Mouse (Mus musculus) MEL (cell line): Measurements from ENCODE around the gene Scgb3a1. TPM values are rescaled to one million over a fixed set of nuclear protein-coding genes. Genes with fewer than 3 reads are reported as not detected.

ENCODE experiments used
- DNase-seq: peaks from one replicate; pipeline ENCODE4 v3.0.0; 2011; ENCODE audit warnings: low read depth, low spot score
- H3K27ac ChIP-seq: 2 replicates; pipeline ENCODE4 v1.5.1; 2012; ENCODE audit warnings: low read depth, mild to moderate bottlenecking, control low read depth, low read length, moderate library complexity; ENCODE audit not compliant: control insufficient read depth
- H3K27me3 ChIP-seq, 2 experiments: fragments of 150-350 bp in 1 of 2; sonication (generic) in 1 of 2; 2 replicates each; pipeline ENCODE4 v1.6.1; 2012; ENCODE audit warnings: low read length in 2 of 2, mild to moderate bottlenecking in 2 of 2, improper control_type of control experiment in 1 of 2, moderate library complexity in 1 of 2; ENCODE audit not compliant: insufficient read depth in 2 of 2, control insufficient read depth in 1 of 2
- H3K36me3 ChIP-seq, 2 experiments: 2 replicates each; pipeline ENCODE4 v1.6.1; 2012 to 2014; ENCODE audit warnings: low read length in 2 of 2, improper control_type of control experiment in 1 of 2, inconsistent platforms in 1 of 2, mild to moderate bottlenecking in 1 of 2; ENCODE audit not compliant: insufficient read depth in 2 of 2, control insufficient read depth in 1 of 2
- H3K4me1 ChIP-seq, 2 experiments: fragments of 150-350 bp in 1 of 2; sonication (generic) in 1 of 2; 2 replicates each; pipeline ENCODE4 v1.6.1; 2012; ENCODE audit warnings: low read length in 2 of 2, improper control_type of control experiment in 1 of 2, mild to moderate bottlenecking in 1 of 2; ENCODE audit not compliant: insufficient read depth in 2 of 2, control insufficient read depth in 1 of 2
- H3K4me3 ChIP-seq, 2 experiments: fragments of 150-350 bp in 1 of 2; sonication (generic) in 1 of 2; 2 replicates each; pipeline ENCODE4 v1.5.1; 2012; ENCODE audit warnings: low read depth in 2 of 2, low read length in 2 of 2, mild to moderate bottlenecking in 2 of 2, moderate library complexity in 2 of 2, control low read depth in 1 of 2, improper control_type of control experiment in 1 of 2; ENCODE audit not compliant: control insufficient read depth in 1 of 2, insufficient read depth in 1 of 2
- H3K79me2 ChIP-seq: 2 replicates; pipeline ENCODE4 v1.6.1; 2012; ENCODE audit warnings: mild to moderate bottlenecking, low read length, moderate library complexity; ENCODE audit not compliant: control insufficient read depth, poor library complexity, insufficient read depth
- H3K9ac ChIP-seq: 2 replicates; pipeline ENCODE4 v1.6.1; 2012; ENCODE audit warnings: low read depth, mild to moderate bottlenecking, control low read depth, low read length, moderate library complexity; ENCODE audit not compliant: control insufficient read depth, poor library complexity, severe bottlenecking
- H3K9me3 ChIP-seq: fragments of 150-350 bp; sonication (generic); replicated peaks from 2 replicates; pipeline ENCODE4 v1.6.1; 2012; ENCODE audit warnings: mild to moderate bottlenecking, low read length, improper control_type of control experiment, moderate library complexity; ENCODE audit not compliant: insufficient read depth
- BHLHE40 ChIP-seq: IDR thresholded peaks from 2 replicates; pipeline ENCODE4 v1.6.1; 2012; ENCODE audit warnings: low read depth, mild to moderate bottlenecking, inconsistent platforms, low read length, improper control_type of control experiment, borderline replicate concordance
- CHD1 ChIP-seq: IDR thresholded peaks from 2 replicates; pipeline ENCODE4 v1.6.1; 2012; ENCODE audit warnings: low read depth, mild to moderate bottlenecking, inconsistent platforms, low read length, improper control_type of control experiment
- CHD2 ChIP-seq: IDR thresholded peaks from 2 replicates; pipeline ENCODE4 v1.6.1; 2011; ENCODE audit warnings: low read length, improper control_type of control experiment
- E2F4 ChIP-seq: IDR thresholded peaks from 2 replicates; pipeline ENCODE4 v1.6.1; 2011; ENCODE audit warnings: low read depth, low read length, improper control_type of control experiment, borderline replicate concordance
- ELF1 ChIP-seq: IDR thresholded peaks from 2 replicates; pipeline ENCODE4 v1.6.1; 2014; ENCODE audit warnings: low read depth, mild to moderate bottlenecking, inconsistent platforms, low read length, improper control_type of control experiment, moderate library complexity
- ETS1 ChIP-seq: IDR thresholded peaks from 2 replicates; pipeline ENCODE4 v1.6.1; 2012; ENCODE audit warnings: low read depth, mild to moderate bottlenecking, inconsistent platforms, low read length, improper control_type of control experiment, moderate library complexity
- GABPA ChIP-seq: IDR thresholded peaks from 2 replicates; pipeline ENCODE4 v1.6.1; 2012; ENCODE audit warnings: low read depth, mild to moderate bottlenecking, inconsistent platforms, low read length, improper control_type of control experiment, moderate library complexity
- HCFC1 ChIP-seq: IDR thresholded peaks from 2 replicates; pipeline ENCODE4 v1.6.1; 2012; ENCODE audit warnings: low read depth, mild to moderate bottlenecking, inconsistent platforms, low read length, improper control_type of control experiment, moderate library complexity
- KAT2A ChIP-seq: conservative IDR thresholded peaks from 2 replicates; pipeline ENCODE4 v1.6.1; 2012; ENCODE audit warnings: low read depth, low read length, improper control_type of control experiment, inconsistent platforms
- MAX ChIP-seq: IDR thresholded peaks from 2 replicates; pipeline ENCODE4 v1.6.1; 2011; ENCODE audit warnings: low read length, improper control_type of control experiment
- MXI1 ChIP-seq: IDR thresholded peaks from 2 replicates; pipeline ENCODE4 v1.6.1; 2011; ENCODE audit warnings: mild to moderate bottlenecking, low read depth, low read length, improper control_type of control experiment
- MYB ChIP-seq: IDR thresholded peaks from 2 replicates; pipeline ENCODE4 v1.6.1; 2011; ENCODE audit warnings: mild to moderate bottlenecking, low read depth, low read length, improper control_type of control experiment
- MYC ChIP-seq: IDR thresholded peaks from 2 replicates; pipeline ENCODE4 v1.6.1; 2011; ENCODE audit warnings: low read depth, mild to moderate bottlenecking, low read length, improper control_type of control experiment, moderate library complexity
- POLR2AphosphoS2 ChIP-seq: IDR thresholded peaks from 2 replicates; pipeline ENCODE4 v1.6.1; 2011; ENCODE audit warnings: low read length, improper control_type of control experiment
- RAD21 ChIP-seq: IDR thresholded peaks from 2 replicates; pipeline ENCODE4 v1.6.1; 2011; ENCODE audit warnings: mild to moderate bottlenecking, low read depth, low read length, improper control_type of control experiment
- RCOR1 ChIP-seq: IDR thresholded peaks from 2 replicates; pipeline ENCODE4 v1.6.1; 2012; ENCODE audit warnings: low read depth, mild to moderate bottlenecking, inconsistent platforms, low read length, improper control_type of control experiment
- SIN3A ChIP-seq: IDR thresholded peaks from 2 replicates; pipeline ENCODE4 v1.6.1; 2012; ENCODE audit warnings: low read length, improper control_type of control experiment, inconsistent platforms
- SMC3 ChIP-seq: IDR thresholded peaks from 2 replicates; pipeline ENCODE4 v1.6.1; 2011; ENCODE audit warnings: low read depth, low read length, improper control_type of control experiment
- TAL1 ChIP-seq: IDR thresholded peaks from 2 replicates; pipeline ENCODE4 v1.6.1; 2012; ENCODE audit warnings: mild to moderate bottlenecking, inconsistent platforms, low read length, moderate library complexity, mixed read lengths
- UBTF ChIP-seq: IDR thresholded peaks from 2 replicates; pipeline ENCODE4 v1.6.1; 2012; ENCODE audit warnings: low read depth, mild to moderate bottlenecking, inconsistent platforms, low read length, improper control_type of control experiment, moderate library complexity, borderline replicate concordance; ENCODE audit not compliant: insufficient read depth
- USF1 ChIP-seq: IDR thresholded peaks from 2 replicates; pipeline ENCODE4 v1.6.1; 2014; ENCODE audit warnings: low read depth, mild to moderate bottlenecking, inconsistent platforms, low read length, improper control_type of control experiment, moderate library complexity
- ZC3H11A ChIP-seq: IDR thresholded peaks from 2 replicates; pipeline ENCODE4 v1.6.1; 2012; ENCODE audit warnings: low read depth, mild to moderate bottlenecking, inconsistent platforms, low read length, improper control_type of control experiment
- ZKSCAN1 ChIP-seq: IDR thresholded peaks from 2 replicates; pipeline ENCODE4 v1.6.1; 2012; ENCODE audit warnings: low read depth, mild to moderate bottlenecking, inconsistent platforms, low read length, improper control_type of control experiment, moderate library complexity
- ZMIZ1 ChIP-seq: IDR thresholded peaks from 2 replicates; pipeline ENCODE4 v1.6.1; 2012; ENCODE audit warnings: low read depth, mild to moderate bottlenecking, inconsistent platforms, low read length, improper control_type of control experiment, moderate library complexity
- ZNF384 ChIP-seq: IDR thresholded peaks from 2 replicates; pipeline ENCODE4 v1.6.1; 2012; ENCODE audit warnings: low read depth, mild to moderate bottlenecking, inconsistent platforms, low read length, improper control_type of control experiment
- polyA plus RNA-seq, 2 experiments: library from polyadenylated mRNA; stranded (reverse) in 1 of 2; unstranded in 1 of 2; fragments of >175 nt in 1 of 2; fragments of >200 nt in 1 of 2; gene quantifications; 2 replicates each; pipeline versions ENCODE4 v1.2.1 to v1.2.4; 2012; ENCODE audit warnings: low replicate concordance in 2 of 2, low read depth in 1 of 2; ENCODE audit not compliant: insufficient read length in 2 of 2, insufficient read depth in 1 of 2, missing spikeins in 1 of 2
- total RNA-seq: library from RNA; depleted of rRNA; stranded (reverse); fragments of 300-350 nt; gene quantifications from 2 replicates; pipeline ENCODE4 v1.2.3, GENCODE M21; 2012

Scgb3a1 gene
- total and polyA plus RNA-seq, 3 experiments = not detected

DNA sequence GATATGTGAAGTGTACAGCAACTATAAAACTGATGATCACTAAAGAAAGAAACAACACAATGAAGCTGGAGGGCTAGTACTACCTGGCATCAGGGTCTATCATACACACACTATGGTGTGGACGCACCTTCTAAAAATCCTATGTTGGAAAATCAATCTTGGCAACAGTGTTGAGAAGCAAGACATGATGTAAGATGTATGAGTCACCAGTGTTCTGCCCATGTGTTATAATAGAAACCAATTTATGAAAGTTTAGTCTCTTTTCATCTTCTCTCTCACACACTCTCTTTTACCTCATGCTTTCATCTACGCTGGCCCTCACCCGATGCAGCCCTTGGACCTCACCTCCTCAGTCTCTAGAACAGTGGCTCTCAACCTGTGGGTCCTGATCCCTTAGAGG is 31.6 kb downstream of the Scgb3a1 start:
- Histone ChIP-seq H3K9me3 (no peaks in the 10 kb centered on the region), H3K9ac (no peak overlapping the region), H3K4me1 (peaks cover 0 to 3% of the 10 kb centered on the region in 2 experiments; a peak in 2 of 4 replicates), H3K27me3 (no peaks in the 10 kb centered on the region), H3K4me3 (no peak overlapping the region), H3K36me3 (peaks cover 21 to 81% of the 10 kb centered on the region in 2 experiments), H3K27ac (no peak overlapping the region), H3K79me2 (peaks cover 41% of the 10 kb centered on the region)
- TF ChIP-seq POLR2AphosphoS2 (peak; percentile 33; the same call in 1 of the 2 replicates), ZKSCAN1 (no peak)
- DNase-seq = no peak

DNA sequence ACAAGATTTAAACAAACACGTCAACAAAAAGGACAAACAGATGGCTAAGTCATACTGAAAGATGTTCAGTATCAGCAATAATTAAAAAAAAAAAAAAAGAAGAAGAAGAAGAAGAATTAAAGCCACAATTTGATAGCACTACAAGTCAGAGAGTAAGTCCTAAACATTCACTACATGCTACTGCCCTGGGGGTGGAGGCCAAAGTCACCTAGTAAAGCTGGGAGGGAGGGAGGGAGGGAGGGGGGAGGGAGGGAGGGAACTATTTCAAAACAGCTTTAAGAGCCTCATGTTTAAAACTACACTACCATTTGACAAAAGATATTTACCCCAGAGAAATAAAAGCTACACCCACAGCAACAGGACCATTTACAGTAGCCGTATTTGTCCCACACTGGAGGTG is 32.3 kb downstream of the Scgb3a1 start:
- Histone ChIP-seq H3K27ac (no peak overlapping the region), H3K27me3 (no peaks in the 10 kb centered on the region), H3K79me2 (peaks cover 36% of the 10 kb centered on the region), H3K4me1 (no peaks in the 10 kb centered on the region), H3K9me3 (no peaks in the 10 kb centered on the region), H3K9ac (no peak overlapping the region), H3K4me3 (no peak overlapping the region), H3K36me3 (peaks cover 18 to 79% of the 10 kb centered on the region in 2 experiments)
- TF ChIP-seq ZNF384 (no peak), TAL1 (no peak), UBTF (no peak), KAT2A (no peak), USF1 (no peak), E2F4 (no peak), ZMIZ1 (no peak), SMC3 (no peak), MXI1 (no peak), BHLHE40 (no peak), GABPA (no peak), MAX (no peak), ZC3H11A (no peak)
- DNase-seq = no peak

DNA sequence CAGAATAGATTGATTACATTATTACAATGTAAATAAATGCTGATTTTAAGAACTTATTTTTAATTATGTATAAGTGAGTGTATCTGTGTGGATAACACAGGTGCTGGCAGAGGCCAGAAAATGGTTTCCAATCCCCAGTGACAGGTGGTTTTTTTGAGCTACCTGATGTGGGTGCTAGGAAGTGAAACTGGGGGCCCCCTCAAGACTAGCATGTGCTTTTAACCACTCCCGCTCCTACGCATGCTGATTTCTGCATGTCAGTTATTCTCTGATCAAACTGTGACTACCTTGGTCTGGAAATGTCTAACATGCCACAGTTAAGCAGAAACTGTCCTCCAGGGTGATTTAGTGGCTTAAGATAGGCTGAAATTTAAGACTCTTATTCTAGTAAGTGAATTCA is 33.1 kb downstream of the Scgb3a1 start:
- no peak for TF ChIP-seq E2F4
- no peak for TF ChIP-seq RCOR1
- no peak for TF ChIP-seq CHD2
- TF ChIP-seq ETS1 = no peak
- no peak for TF ChIP-seq CHD1
- TF ChIP-seq HCFC1 = no peak
- no peak for TF ChIP-seq RAD21
- TF ChIP-seq USF1 = no peak
- TF ChIP-seq ELF1 = no peak
- TF ChIP-seq BHLHE40 = no peak
- TF ChIP-seq KAT2A = no peak
- no peak for TF ChIP-seq UBTF
- TF ChIP-seq MYC = no peak
- no peak for TF ChIP-seq SIN3A
- no peak for TF ChIP-seq MYB
- H3K4me3 ChIP-seq = no peak overlapping the region
- H3K36me3 ChIP-seq = peaks cover 18 to 80% of the 10 kb centered on the region in 2 experiments
- H3K9me3 ChIP-seq = no peaks in the 10 kb centered on the region
- no peak overlapping the region for H3K9ac ChIP-seq
- no peak overlapping the region for H3K27ac ChIP-seq
- H3K79me2 ChIP-seq = peaks cover 33% of the 10 kb centered on the region
- H3K27me3 ChIP-seq = no peaks in the 10 kb centered on the region
- no peak for DNase-seq
- no peaks in the 10 kb centered on the region for H3K4me1 ChIP-seq
